Mouse (Mus musculus) lung, embryonic 15.5 days (tissue): Measurements from ENCODE around the gene Stk39. TPM values are rescaled to one million over a fixed set of nuclear protein-coding genes. Genes with fewer than 3 reads are reported as not detected.

Source experiments
- ATAC-seq: fragments of 200-750 bp; cut with Nextera tagmentation; 2 replicates; pipeline ENCODE4 v1.8.0; 2017; ENCODE audit warnings: moderate number of reproducible peaks, borderline replicate concordance; ENCODE audit not compliant: low FRiP score, low TSS enrichment; ENCODE audit errors: extremely low read depth
- H3K27ac ChIP-seq: fragments of 300-500 bp; sonication (generic); 2 replicates; pipeline ENCODE4 v1.5.1; 2015; ENCODE audit warnings: moderate library complexity, mild to moderate bottlenecking, inconsistent platforms
- H3K27me3 ChIP-seq: fragments of 300-500 bp; sonication (generic); 2 replicates; pipeline ENCODE4 v1.6.1; 2015; ENCODE audit warnings: inconsistent platforms
- H3K36me3 ChIP-seq: fragments of 300-500 bp; sonication (generic); 2 replicates; pipeline ENCODE4 v1.6.1; 2015; ENCODE audit warnings: inconsistent platforms
- H3K4me1 ChIP-seq: fragments of 300-500 bp; sonication (generic); 2 replicates; pipeline ENCODE4 v1.6.1; 2015; ENCODE audit warnings: inconsistent platforms
- H3K4me2 ChIP-seq: fragments of 300-500 bp; sonication (generic); 2 replicates; pipeline ENCODE4 v1.6.1; 2015; ENCODE audit warnings: inconsistent platforms, mild to moderate bottlenecking, moderate library complexity
- H3K4me3 ChIP-seq: fragments of 300-500 bp; sonication (generic); 2 replicates; pipeline ENCODE4 v1.5.1; 2015; ENCODE audit warnings: mild to moderate bottlenecking, inconsistent platforms
- H3K9ac ChIP-seq: fragments of 300-500 bp; sonication (generic); 2 replicates; pipeline ENCODE4 v1.6.1; 2015; ENCODE audit warnings: inconsistent platforms
- H3K9me3 ChIP-seq: fragments of 300-500 bp; sonication (generic); 2 replicates; pipeline ENCODE4 v1.6.1; 2016; ENCODE audit warnings: inconsistent platforms
- WGBS: fragments of 180-500 bp; shearing (Covaris S2); methylation state at CpG from one replicate; pipeline ENCODE4 v1.1.7; 2015; 5-methylcytosine and 5-hydroxymethylcytosine counted together
- polyA plus RNA-seq: library from polyadenylated mRNA; unstranded; fragments of >200 nt; fragmentation: Nextera tagmentation; extraction: Ambion mirVana; gene quantifications from 2 replicates; pipeline ENCODE4 v1.2.1, GENCODE M21; 2015

Gene Stk39
- polyA plus RNA-seq, 1 experiment from 2014 or later, result 19.3 TPM

- 0 out of 2 replicates have a peak, but pooled peaks cover 4% of the 10 kb centered on the region for H3K4me1 ChIP-seq
- 75% methylated on average over 5 of the region's 5 CpGs for WGBS
- no peak overlapping the region for H3K9ac ChIP-seq
- H3K4me3 ChIP-seq, result no peak overlapping the region
- no peaks in the 10 kb centered on the region for H3K36me3 ChIP-seq
- no peaks in the 10 kb centered on the region for H3K27me3 ChIP-seq
- H3K4me2 ChIP-seq, result no peak overlapping the region
- no peak overlapping the region for H3K27ac ChIP-seq
- H3K9me3 ChIP-seq, result no peaks in the 10 kb centered on the region
- ATAC-seq, result no peak
Measured at GRCm38 (mm10) chr2:68370326-68370725, 101.7 kb downstream of the Stk39 start.

GRCm38 (mm10) chr2:68369080-68369479, 103.0 kb downstream of the Stk39 start:
- no peaks in the 10 kb centered on the region for H3K36me3 ChIP-seq
- no peaks in the 10 kb centered on the region for H3K9me3 ChIP-seq
- WGBS, result 80% methylated on average over 6 of the region's 6 CpGs
- 0 out of 2 replicates have a peak, but pooled peaks cover 4% of the 10 kb centered on the region for H3K4me1 ChIP-seq
- no peak overlapping the region for H3K4me2 ChIP-seq
- H3K27me3 ChIP-seq, result no peaks in the 10 kb centered on the region
- H3K9ac ChIP-seq, result no peak overlapping the region
- H3K4me3 ChIP-seq, result no peak overlapping the region
- no peak overlapping the region for H3K27ac ChIP-seq
- ATAC-seq, result no peak

- Histone ChIP-seq H3K4me1 (0 out of 2 replicates have a peak, but pooled peaks cover 4% of the 10 kb centered on the region), H3K4me3 (no peak overlapping the region), H3K4me2 (no peak overlapping the region), H3K36me3 (no peaks in the 10 kb centered on the region), H3K9ac (no peak overlapping the region), H3K9me3 (no peaks in the 10 kb centered on the region), H3K27ac (no peak overlapping the region), H3K27me3 (no peaks in the 10 kb centered on the region)
- no peak for ATAC-seq
- WGBS, result 61% methylated on average over 13 of the region's 13 CpGs
Measured at GRCm38 (mm10) chr2:68367944-68368343, 104.1 kb downstream of the Stk39 start.

- no peak overlapping the region for H3K27ac ChIP-seq
- H3K4me3 ChIP-seq, result no peak overlapping the region
- no peak overlapping the region for H3K4me2 ChIP-seq
- no peak overlapping the region for H3K9ac ChIP-seq
- H3K4me1 ChIP-seq, result 0 out of 2 replicates have a peak, but pooled peaks cover 4% of the 10 kb centered on the region
- WGBS, result 55% methylated on average over 5 of the region's 5 CpGs
- H3K9me3 ChIP-seq, result no peaks in the 10 kb centered on the region
- no peaks in the 10 kb centered on the region for H3K36me3 ChIP-seq
- ATAC-seq, result no peak
- no peaks in the 10 kb centered on the region for H3K27me3 ChIP-seq
Measured at GRCm38 (mm10) chr2:68366897-68367193, 105.2 kb downstream of the Stk39 start.

GRCm38 (mm10) chr2:68366091-68366896, 105.8 kb downstream of the Stk39 start:
- 0 out of 2 replicates have a peak, but pooled peaks cover 4% of the 10 kb centered on the region for H3K4me1 ChIP-seq

GRCm38 (mm10) chr2:68365504-68365903, 106.6 kb downstream of the Stk39 start:
- Histone ChIP-seq H3K36me3 (no peaks in the 10 kb centered on the region), H3K27me3 (no peaks in the 10 kb centered on the region), H3K9me3 (no peaks in the 10 kb centered on the region), H3K4me2 (no peak overlapping the region), H3K4me1 (0 out of 2 replicates have a peak, but pooled peaks cover 4% of the 10 kb centered on the region), H3K27ac (no peak overlapping the region), H3K9ac (no peak overlapping the region), H3K4me3 (no peak overlapping the region)
- peak; percentile 51; the same call in 1 of the 2 replicates for ATAC-seq
- 62% methylated on average over 7 of the region's 7 CpGs for WGBS

More at GRCm38 (mm10) chr2:68366091-68366896, 105.8 kb downstream of the Stk39 start:
- H3K9me3 ChIP-seq, result no peaks in the 10 kb centered on the region
- WGBS, result 32% methylated on average over 18 of the region's 18 CpGs
- H3K27ac ChIP-seq, result no peak overlapping the region
- ATAC-seq, result no peak
- no peak overlapping the region for H3K4me3 ChIP-seq
- H3K36me3 ChIP-seq, result no peaks in the 10 kb centered on the region
- peak overlapping the region; percentile 20; the same call in 1 of the 2 replicates for H3K4me2 ChIP-seq
- H3K27me3 ChIP-seq, result no peaks in the 10 kb centered on the region
- no peak overlapping the region for H3K9ac ChIP-seq

GRCm38 (mm10) chr2:68364181-68364900, 107.7 kb downstream of the Stk39 start:
- WGBS, result 28% methylated on average over 12 of the region's 12 CpGs
- Histone ChIP-seq H3K27me3 (no peaks in the 10 kb centered on the region), H3K4me3 (no peak overlapping the region), H3K27ac (no peak overlapping the region), H3K36me3 (no peaks in the 10 kb centered on the region), H3K9me3 (no peaks in the 10 kb centered on the region), H3K4me1 (0 out of 2 replicates have a peak, but pooled peaks cover 4% of the 10 kb centered on the region), H3K9ac (no peak overlapping the region), H3K4me2 (no peak overlapping the region)
- ATAC-seq, result 0 out of 2 replicates have a peak, but pooled peaks have one; percentile 55

GRCm38 (mm10) chr2:68363159-68363558, 108.9 kb downstream of the Stk39 start:
- ATAC-seq, result no peak
- 83% methylated on average over 4 of the region's 4 CpGs for WGBS
- Histone ChIP-seq H3K9ac (no peak overlapping the region), H3K27ac (no peak overlapping the region), H3K27me3 (no peaks in the 10 kb centered on the region), H3K36me3 (peaks cover 7% of the 10 kb centered on the region; the same call in 1 of the 2 replicates), H3K4me2 (no peak overlapping the region), H3K4me1 (0 out of 2 replicates have a peak, but pooled peaks cover 4% of the 10 kb centered on the region), H3K9me3 (no peaks in the 10 kb centered on the region), H3K4me3 (no peak overlapping the region)

- no peak overlapping the region for H3K9ac ChIP-seq
- peaks cover 8% of the 10 kb centered on the region; the same call in 1 of the 2 replicates for H3K36me3 ChIP-seq
- no peak for ATAC-seq
- H3K9me3 ChIP-seq, result no peaks in the 10 kb centered on the region
- H3K27me3 ChIP-seq, result no peaks in the 10 kb centered on the region
- H3K27ac ChIP-seq, result no peak overlapping the region
- H3K4me3 ChIP-seq, result no peak overlapping the region
- WGBS, result 68% methylated on average over 5 of the region's 5 CpGs
- H3K4me2 ChIP-seq, result no peak overlapping the region
- H3K4me1 ChIP-seq, result 0 out of 2 replicates have a peak, but pooled peaks cover 4% of the 10 kb centered on the region
Measured at GRCm38 (mm10) chr2:68361701-68362100, 110.4 kb downstream of the Stk39 start.

- Histone ChIP-seq H3K9ac (no peak overlapping the region), H3K9me3 (no peaks in the 10 kb centered on the region), H3K36me3 (no peaks in the 10 kb centered on the region), H3K4me3 (no peak overlapping the region), H3K4me2 (no peak overlapping the region), H3K4me1 (0 out of 2 replicates have a peak, but pooled peaks cover 3% of the 10 kb centered on the region), H3K27me3 (no peaks in the 10 kb centered on the region), H3K27ac (no peak overlapping the region)
- WGBS, result 8% methylated on average over 6 of the region's 6 CpGs
- ATAC-seq, result no peak
Measured at GRCm38 (mm10) chr2:68350621-68351020, 121.4 kb downstream of the Stk39 start.

GRCm38 (mm10) chr2:68349593-68350383, 122.3 kb downstream of the Stk39 start:
- H3K4me2 ChIP-seq, result no peak overlapping the region
- WGBS, result 50% methylated on average over 24 of the region's 24 CpGs
- H3K36me3 ChIP-seq, result no peaks in the 10 kb centered on the region
- no peak overlapping the region for H3K4me3 ChIP-seq
- H3K4me1 ChIP-seq, result 0 out of 2 replicates have a peak, but pooled peaks cover 3% of the 10 kb centered on the region
- no peaks in the 10 kb centered on the region for H3K27me3 ChIP-seq
- no peak overlapping the region for H3K27ac ChIP-seq
- ATAC-seq, result peak; percentile 37; the same call in 1 of the 2 replicates
- no peaks in the 10 kb centered on the region for H3K9me3 ChIP-seq
- no peak overlapping the region for H3K9ac ChIP-seq
